Mouse (Mus musculus): ENCODE measurements around the gene Spg21.

Spg21 gene

DNA sequence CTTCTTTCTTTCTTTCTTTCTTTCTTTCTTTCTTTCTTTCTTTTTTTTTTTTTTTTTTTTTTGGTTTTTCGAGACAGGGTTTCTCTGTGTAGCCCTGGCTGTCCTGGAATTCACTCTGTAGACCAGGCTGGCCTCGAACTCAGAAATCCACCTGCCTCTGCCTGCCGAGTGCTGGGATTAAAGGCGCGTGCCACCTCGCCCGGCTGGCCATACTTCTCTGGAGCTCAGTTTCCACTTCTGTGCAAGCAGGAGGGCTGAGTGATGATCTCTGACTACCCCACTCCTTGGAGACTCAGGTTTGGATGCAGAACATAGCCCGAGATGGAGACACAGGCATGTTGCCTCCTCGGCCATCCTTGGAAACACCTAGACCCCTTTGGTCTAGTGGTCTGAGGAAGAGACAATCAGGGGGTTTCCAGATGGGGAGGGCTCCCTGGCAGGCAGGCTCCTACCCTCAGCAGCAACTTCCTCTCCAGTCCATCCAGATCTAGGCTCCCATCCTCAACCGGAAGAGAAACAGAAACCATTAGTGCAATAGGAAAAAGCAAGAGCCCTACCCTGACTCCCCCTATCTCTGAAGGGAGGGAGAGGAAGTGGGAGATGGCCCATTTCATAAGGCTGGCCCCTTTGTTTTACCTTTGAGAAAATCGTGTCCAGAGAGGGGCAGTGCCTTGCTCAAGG is 75.2 kb downstream of the Spg21 start:
- no peak for DNase-seq (ENCODE audit: low spot score in 2 of 2)

DNA sequence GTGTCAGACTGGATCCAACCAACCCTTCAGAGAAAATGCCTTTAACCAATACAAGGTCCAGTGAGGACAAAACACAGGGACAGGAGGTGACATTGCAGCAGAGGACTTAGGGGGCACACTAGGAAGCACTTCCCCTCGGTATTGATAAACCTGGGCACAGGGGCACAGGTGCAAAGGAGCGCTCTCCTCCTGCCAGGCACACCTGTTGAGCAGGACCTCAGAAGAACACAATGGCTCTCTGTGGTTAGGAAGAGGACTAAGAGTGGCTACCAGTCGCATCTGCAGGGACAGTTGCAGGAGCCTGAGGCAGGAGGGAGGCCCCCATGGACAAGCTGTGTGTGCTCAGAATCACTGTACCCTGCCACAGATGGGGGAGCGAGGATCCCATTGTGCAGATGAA is 75.7 kb downstream of the Spg21 start:
- DNase-seq (ENCODE audit: low spot score in 2 of 2) = no peak
